Mouse (Mus musculus) monocyte, adult 5-6 weeks (primary cell): ENCODE measurements around the gene Hnrnpll. TPM values are rescaled to one million over a fixed set of nuclear protein-coding genes. Genes with fewer than 3 reads are reported as not detected.
A peak's percentile ranks its signal among the peaks of the same experiment; 100 is the strongest.
"Not testable (repeated sequence)": the region's sequence is repeated elsewhere in the genome, so short reads cannot be mapped to it uniquely, and the experiment has no call there.

Experiments used
- ATAC-seq: fragments of 153-309, 156-312 bp; replicated peaks from 2 replicates; pipeline ENCODE4 v1.8.0; 2017; ENCODE audit warnings: mild to moderate bottlenecking; ENCODE audit not compliant: low TSS enrichment, insufficient number of reproducible peaks, severe bottlenecking, poor library complexity, low FRiP score
- total RNA-seq: library from RNA; stranded (forward); fragments of 200-1000, 200-491, 200-594 nt; gene quantifications from 3 replicates; pipeline ENCODE4 v1.2.3, GENCODE M21; 2017

Gene Hnrnpll
- total RNA-seq, 1 experiment from 2014 or later: 35.1 TPM

GRCm38 (mm10) chr17:80060828-80061782, 1.0 kb downstream of the Hnrnpll start:
- 0 out of 2 replicates have a peak, but pooled peaks have one; percentile 24 for ATAC-seq

- no peak for ATAC-seq
These were observed 2.0 kb downstream of the Hnrnpll start for GRCm38 (mm10) chr17:80060151-80060550.

GRCm38 (mm10) chr17:80059731-80060130, 2.4 kb downstream of the Hnrnpll start:
- ATAC-seq: no peak

GRCm38 (mm10) chr17:80058501-80058900, 3.6 kb downstream of the Hnrnpll start:
- no peak for ATAC-seq

GRCm38 (mm10) chr17:80053931-80054734, 8.0 kb downstream of the Hnrnpll start:
- ATAC-seq: no peak

- ATAC-seq: no peak
These were observed 10.5 kb downstream of the Hnrnpll start for GRCm38 (mm10) chr17:80051682-80052081.

- not testable (repeated sequence) for ATAC-seq
These were observed 12.8 kb downstream of the Hnrnpll start for GRCm38 (mm10) chr17:80049300-80049699.

GRCm38 (mm10) chr17:80048230-80048629, 13.9 kb downstream of the Hnrnpll start:
- no peak; the same call in 1 of the 2 replicates for ATAC-seq

GRCm38 (mm10) chr17:80041739-80042138, 20.4 kb downstream of the Hnrnpll start:
- no peak for ATAC-seq

GRCm38 (mm10) chr17:80028675-80029074, 33.5 kb downstream of the Hnrnpll start:
- no peak for ATAC-seq

GRCm38 (mm10) chr17:80026189-80026936, 35.8 kb downstream of the Hnrnpll start:
- ATAC-seq: no peak

GRCm38 (mm10) chr17:80022090-80022489, 40.0 kb downstream of the Hnrnpll start:
- no peak for ATAC-seq

- ATAC-seq: no peak
These were observed 41.6 kb downstream of the Hnrnpll start for GRCm38 (mm10) chr17:80020495-80020894.

GRCm38 (mm10) chr17:80018976-80019541, 43.1 kb downstream of the Hnrnpll start:
- ATAC-seq: no peak

- ATAC-seq: no peak
These were observed 43.7 kb downstream of the Hnrnpll start for GRCm38 (mm10) chr17:80018239-80018975.

- peak; percentile 76 for ATAC-seq
These were observed 44.7 kb downstream of the Hnrnpll start for GRCm38 (mm10) chr17:80017389-80017788.

- not testable (repeated sequence) for ATAC-seq
These were observed 45.7 kb downstream of the Hnrnpll start for GRCm38 (mm10) chr17:80016400-80016799.

GRCm38 (mm10) chr17:80014361-80014809, 47.7 kb downstream of the Hnrnpll start:
- no peak for ATAC-seq
